Comparison of ENCODE assay signal across 13 mouse cellular contexts in genomic region chr3:108781884-108782270, GRCm38 (mm10). TPM values are rescaled to one million over a fixed set of nuclear protein-coding genes. Genes with fewer than 3 reads are reported as not detected.
A peak's percentile ranks its signal among the peaks of the same experiment; 100 is the strongest.
DNase-seq lines count a peak whose midpoint lies in the region; ATAC-seq and TF ChIP-seq lines count a peak whose summit lies in the region.
"Had no signal": no experiment of that assay in that cellular context is flagged by ENCODE, and none has a peak within 500 bp of the region (broad histone marks: within the 10 kb centered on the region; RNA-seq: fewer than 3 reads in every experiment).

No protein-coding gene starts in this region.

- H3K27ac ChIP-seq in heart, postnatal 0 days (ENCODE audit: low read depth), result no peak overlapping the region
- no peak overlapping the region for H3K27ac ChIP-seq in heart, embryonic 11.5 days (ENCODE audit: low read depth, low read length)
- H3K27ac ChIP-seq in midbrain, embryonic 16.5 days (ENCODE audit: low read length), result no peak overlapping the region
- no peak overlapping the region for H3K27ac ChIP-seq in midbrain, postnatal 0 days (ENCODE audit: low read depth, low read length)
- H3K27ac ChIP-seq in stomach, postnatal 0 days (replicated peaks), result 0 out of 2 replicates have a peak overlapping the region, but pooled peaks have one; percentile 59
- no peak overlapping the region for H3K27ac ChIP-seq in hindbrain, postnatal 0 days
- H3K27ac ChIP-seq: forebrain, embryonic 12.5 days had no signal

- peaks cover 12% of the 10 kb centered on the region for H3K9me3 ChIP-seq in heart, postnatal 0 days (replicated peaks; ENCODE audit: control insufficient read depth, low read length)
- 0 out of 2 replicates have a peak, but pooled peaks cover 5% of the 10 kb centered on the region for H3K9me3 ChIP-seq in heart, embryonic 11.5 days (replicated peaks; ENCODE audit: control insufficient read depth, low read length)
- H3K9me3 ChIP-seq in midbrain, embryonic 16.5 days (replicated peaks; ENCODE audit: control insufficient read depth, low read length, poor library complexity, severe bottlenecking), result 0 out of 2 replicates have a peak, but pooled peaks cover 3% of the 10 kb centered on the region
- H3K9me3 ChIP-seq in midbrain, postnatal 0 days (ENCODE audit: low read length), result no peaks in the 10 kb centered on the region
- H3K9me3 ChIP-seq in stomach, postnatal 0 days (ENCODE audit: control insufficient read depth, low read length), result 0 out of 2 replicates have a peak, but pooled peaks cover 2% of the 10 kb centered on the region
- H3K9me3 ChIP-seq in hindbrain, postnatal 0 days (ENCODE audit: low read length), result no peaks in the 10 kb centered on the region

- no peak for TF ChIP-seq CTCF in heart, postnatal 0 days (IDR thresholded peaks at IDR 0.05; ENCODE audit: low read depth)
- TF ChIP-seq CTCF in midbrain, postnatal 0 days (IDR thresholded peaks at IDR 0.05), result no peak
- no peak for TF ChIP-seq CTCF in stomach, postnatal 0 days (IDR thresholded peaks at IDR 0.05; ENCODE audit: low read depth)
- no peak for TF ChIP-seq CTCF in hindbrain, postnatal 0 days (IDR thresholded peaks at IDR 0.05; ENCODE audit: low read depth)

- no peak overlapping the region for H3K4me2 ChIP-seq in heart, postnatal 0 days (ENCODE audit: low read depth, low read length)
- H3K4me2 ChIP-seq in heart, embryonic 11.5 days, result no peak overlapping the region
- no peak overlapping the region for H3K4me2 ChIP-seq in midbrain, embryonic 16.5 days (ENCODE audit: low read length)
- no peak overlapping the region for H3K4me2 ChIP-seq in midbrain, postnatal 0 days (ENCODE audit: low read depth, low read length, poor library complexity, severe bottlenecking)
- H3K4me2 ChIP-seq in stomach, postnatal 0 days (replicated peaks; ENCODE audit: low read depth), result no peak overlapping the region
- no peak overlapping the region for H3K4me2 ChIP-seq in hindbrain, postnatal 0 days (ENCODE audit: low read depth, low read length)
- H3K4me2 ChIP-seq: forebrain, embryonic 12.5 days had no signal

- H3K4me3 ChIP-seq in heart, postnatal 0 days (ENCODE audit: low read depth, low read length), result no peak overlapping the region
- H3K4me3 ChIP-seq in heart, embryonic 11.5 days (ENCODE audit: low read depth, low read length), result no peak overlapping the region
- no peak overlapping the region for H3K4me3 ChIP-seq in midbrain, embryonic 16.5 days (ENCODE audit: low read depth, low read length)
- H3K4me3 ChIP-seq in midbrain, postnatal 0 days (ENCODE audit: low read depth, low read length), result no peak overlapping the region
- no peak overlapping the region for H3K4me3 ChIP-seq in stomach, postnatal 0 days (ENCODE audit: low read depth, low read length)
- H3K4me3 ChIP-seq in hindbrain, postnatal 0 days (ENCODE audit: low read length), result no peak overlapping the region
- H3K4me3 ChIP-seq: forebrain, embryonic 12.5 days; limb, embryonic 12.5 days had no signal

- no peaks in the 10 kb centered on the region for H3K27me3 ChIP-seq in heart, postnatal 0 days (ENCODE audit: control insufficient read depth, insufficient read depth, low read length)
- H3K27me3 ChIP-seq in heart, embryonic 11.5 days (ENCODE audit: control insufficient read depth, insufficient read depth, low read length), result no peaks in the 10 kb centered on the region
- H3K27me3 ChIP-seq in midbrain, embryonic 16.5 days (ENCODE audit: control insufficient read depth, insufficient read depth, low read depth, low read length), result no peaks in the 10 kb centered on the region
- H3K27me3 ChIP-seq in midbrain, postnatal 0 days (ENCODE audit: insufficient read depth, low read length), result no peaks in the 10 kb centered on the region
- no peaks in the 10 kb centered on the region for H3K27me3 ChIP-seq in stomach, postnatal 0 days (ENCODE audit: control insufficient read depth, insufficient read depth, low read length)
- no peaks in the 10 kb centered on the region for H3K27me3 ChIP-seq in hindbrain, postnatal 0 days (ENCODE audit: insufficient read depth, low read length)
- H3K27me3 ChIP-seq: forebrain, embryonic 12.5 days; limb, embryonic 12.5 days had no signal

- H3K36me3 ChIP-seq in heart, postnatal 0 days (replicated peaks; ENCODE audit: control insufficient read depth, insufficient read depth, low read length), result no peaks in the 10 kb centered on the region
- no peaks in the 10 kb centered on the region for H3K36me3 ChIP-seq in heart, embryonic 11.5 days (ENCODE audit: control insufficient read depth, insufficient read depth, low read length)
- H3K36me3 ChIP-seq in midbrain, embryonic 16.5 days (ENCODE audit: control insufficient read depth, insufficient read depth, low read length), result no peaks in the 10 kb centered on the region
- no peaks in the 10 kb centered on the region for H3K36me3 ChIP-seq in midbrain, postnatal 0 days (ENCODE audit: insufficient read depth, low read length)
- H3K36me3 ChIP-seq in stomach, postnatal 0 days (ENCODE audit: control insufficient read depth, insufficient read depth, low read length), result no peaks in the 10 kb centered on the region
- no peaks in the 10 kb centered on the region for H3K36me3 ChIP-seq in hindbrain, postnatal 0 days (ENCODE audit: insufficient read depth, low read length)
- H3K36me3 ChIP-seq: forebrain, embryonic 12.5 days; limb, embryonic 12.5 days had no signal

- ATAC-seq in frontal cortex, adult (ENCODE audit: low TSS enrichment), result 0 out of 2 replicates have a peak, but pooled peaks have one; percentile 11
- no peak for ATAC-seq in heart, postnatal 0 days (ENCODE audit: insufficient read depth, low read depth)
- ATAC-seq in heart, embryonic 11.5 days (replicated peaks; ENCODE audit: insufficient number of reproducible peaks, low FRiP score, low TSS enrichment), result no peak
- ATAC-seq in midbrain, embryonic 16.5 days, result 0 out of 2 replicates have a peak, but pooled peaks have one; percentile 32
- no peak for ATAC-seq in midbrain, postnatal 0 days (ENCODE audit: low FRiP score)
- ATAC-seq in stomach, postnatal 0 days (ENCODE audit: low FRiP score, low TSS enrichment), result peak; percentile 27; the same call in 1 of the 2 replicates
- no peak for ATAC-seq in hindbrain, postnatal 0 days

- no peak overlapping the region for H3K9ac ChIP-seq in heart, postnatal 0 days (replicated peaks; ENCODE audit: low read depth, low read length)
- no peak overlapping the region for H3K9ac ChIP-seq in heart, embryonic 11.5 days (ENCODE audit: low read depth, low read length)
- no peak overlapping the region for H3K9ac ChIP-seq in midbrain, embryonic 16.5 days (ENCODE audit: low read depth, low read length)
- H3K9ac ChIP-seq in midbrain, postnatal 0 days (replicated peaks; ENCODE audit: low read length, poor library complexity, severe bottlenecking), result no peak overlapping the region
- no peak overlapping the region for H3K9ac ChIP-seq in stomach, postnatal 0 days (ENCODE audit: low read length)
- no peak overlapping the region for H3K9ac ChIP-seq in hindbrain, postnatal 0 days (replicated peaks; ENCODE audit: low read length)
- H3K9ac ChIP-seq: forebrain, embryonic 12.5 days; limb, embryonic 12.5 days had no signal

- WGBS in heart, postnatal 0 days, result 67% methylated on average over 5 of the region's 5 CpGs
- 71% methylated on average over 5 of the region's 5 CpGs for WGBS in heart, embryonic 11.5 days (ENCODE audit: insufficient replicate concordance)
- 77% methylated on average over 5 of the region's 5 CpGs for WGBS in midbrain, embryonic 16.5 days
- WGBS in midbrain, postnatal 0 days, result 69% methylated on average over 5 of the region's 5 CpGs
- 61% methylated on average over 5 of the region's 5 CpGs for WGBS in stomach, postnatal 0 days
- 65% methylated on average over 5 of the region's 5 CpGs for WGBS in hindbrain, postnatal 0 days

- no peak for TF ChIP-seq EP300 in heart, postnatal 0 days (IDR thresholded peaks at IDR 0.05; ENCODE audit: low read depth)
- no peak for TF ChIP-seq EP300 in stomach, postnatal 0 days (optimal IDR thresholded peaks at IDR 0.05)

- H3K4me1 ChIP-seq in heart, postnatal 0 days (ENCODE audit: control insufficient read depth, insufficient read depth), result no peaks in the 10 kb centered on the region
- peaks cover 9% of the 10 kb centered on the region for H3K4me1 ChIP-seq in heart, embryonic 11.5 days (ENCODE audit: control insufficient read depth, insufficient read depth, low read length)
- peaks cover 8% of the 10 kb centered on the region for H3K4me1 ChIP-seq in midbrain, embryonic 16.5 days (ENCODE audit: control insufficient read depth, insufficient read depth, low read length)
- no peaks in the 10 kb centered on the region for H3K4me1 ChIP-seq in midbrain, postnatal 0 days (ENCODE audit: insufficient read depth, low read length)
- peaks cover 4% of the 10 kb centered on the region for H3K4me1 ChIP-seq in stomach, postnatal 0 days (replicated peaks; ENCODE audit: control insufficient read depth, insufficient read depth)
- no peaks in the 10 kb centered on the region for H3K4me1 ChIP-seq in hindbrain, postnatal 0 days (ENCODE audit: insufficient read depth, low read length)

- DNase-seq in frontal cortex, adult 2 months (ENCODE audit: extremely low spot score in 1 of 2, low spot score in 1 of 2), result no peak
- peak; percentile 11 for DNase-seq in heart, postnatal 0 days (ENCODE audit: low spot score)
- no peak for DNase-seq in midbrain, postnatal 0 days (ENCODE audit: low spot score)
- no peak for DNase-seq in stomach, postnatal 0 days (ENCODE audit: low spot score)
- no peak for DNase-seq in hindbrain, postnatal 0 days (ENCODE audit: low spot score)
- DNase-seq: cerebellum, adult 9-11 months; kidney, postnatal 36 days had no signal

RNA-seq across cellular contexts. Expression of gene Aknad1, which starts 42.4 kb away (rescaled TPM):
- polyA plus RNA-seq in frontal cortex, adult 2 months (2012; rRNA removed), result 0.02 and 0.04 TPM in 2 replicates
- not detected in 2 replicates for total RNA-seq in heart, postnatal 0 days (2014; rRNA removed; ENCODE audit: low replicate concordance)
- polyA plus RNA-seq in heart, postnatal 0 days (2015; fragmentation: Nextera tagmentation; extraction: Ambion mirVana), result 0.05 TPM in 1 of 2 replicates, not detected in the other
- polyA plus RNA-seq in heart, embryonic 11.5 days (2014; fragmentation: Nextera tagmentation; extraction: Ambion mirVana), result not detected in 2 replicates
- polyA plus RNA-seq in midbrain, embryonic 16.5 days (2015; fragmentation: Nextera tagmentation; extraction: Ambion mirVana), result not detected in 2 replicates
- total RNA-seq in midbrain, postnatal 0 days (2014; rRNA removed), result not detected in 2 replicates
- not detected in 2 replicates for polyA plus RNA-seq in midbrain, postnatal 0 days (2015; fragmentation: Nextera tagmentation; extraction: Ambion mirVana)
- polyA plus RNA-seq in stomach, postnatal 0 days (2015; fragmentation: Nextera tagmentation; extraction: Ambion mirVana), result 0.30 and 0.85 TPM in 2 replicates
- not detected in 2 replicates for total RNA-seq in hindbrain, postnatal 0 days (2014; rRNA removed)
- not detected in 2 replicates for polyA plus RNA-seq in hindbrain, postnatal 0 days (2015; fragmentation: Nextera tagmentation; extraction: Ambion mirVana)
- total RNA-seq: granulocyte monocyte progenitor cell, adult 5-6 weeks had no signal
- polyA plus RNA-seq: forebrain, embryonic 12.5 days had no signal

RNA-seq across cellular contexts. Expression of gene Stxbp3, which starts 58.4 kb away (rescaled TPM):
- polyA plus RNA-seq in frontal cortex, adult 2 months (2012; rRNA removed), result 30.2 and 33.5 TPM in 2 replicates
- 12.8 and 28.1 TPM in 2 replicates for total RNA-seq in heart, postnatal 0 days (2014; rRNA removed; ENCODE audit: low replicate concordance)
- polyA plus RNA-seq in heart, postnatal 0 days (2015; fragmentation: Nextera tagmentation; extraction: Ambion mirVana), result 26.8 and 27.9 TPM in 2 replicates
- polyA plus RNA-seq in heart, embryonic 11.5 days (2014; fragmentation: Nextera tagmentation; extraction: Ambion mirVana), result 27.8 and 29.2 TPM in 2 replicates
- 16.2 and 16.9 TPM in 2 replicates for polyA plus RNA-seq in midbrain, embryonic 16.5 days (2015; fragmentation: Nextera tagmentation; extraction: Ambion mirVana)
- total RNA-seq in midbrain, postnatal 0 days (2014; rRNA removed), result 8.8 and 12.3 TPM in 2 replicates
- polyA plus RNA-seq in midbrain, postnatal 0 days (2015; fragmentation: Nextera tagmentation; extraction: Ambion mirVana), result 10.7 and 11.7 TPM in 2 replicates
- 38.6 and 39.3 TPM in 2 replicates for polyA plus RNA-seq in stomach, postnatal 0 days (2015; fragmentation: Nextera tagmentation; extraction: Ambion mirVana)
- total RNA-seq in hindbrain, postnatal 0 days (2014; rRNA removed), result 7.6 and 34.3 TPM in 2 replicates
- 13.4 and 17.1 TPM in 2 replicates for polyA plus RNA-seq in hindbrain, postnatal 0 days (2015; fragmentation: Nextera tagmentation; extraction: Ambion mirVana)

RNA-seq across cellular contexts. Expression of gene Gpsm2, which starts 59.8 kb away (rescaled TPM):
- polyA plus RNA-seq in frontal cortex, adult 2 months (2012; rRNA removed), result 12.7 and 13.7 TPM in 2 replicates
- total RNA-seq in heart, postnatal 0 days (2014; rRNA removed; ENCODE audit: low replicate concordance), result 8.7 and 15.8 TPM in 2 replicates
- 9.6 and 10.3 TPM in 2 replicates for polyA plus RNA-seq in heart, postnatal 0 days (2015; fragmentation: Nextera tagmentation; extraction: Ambion mirVana)
- 27.2 and 31.3 TPM in 2 replicates for polyA plus RNA-seq in heart, embryonic 11.5 days (2014; fragmentation: Nextera tagmentation; extraction: Ambion mirVana)
- polyA plus RNA-seq in midbrain, embryonic 16.5 days (2015; fragmentation: Nextera tagmentation; extraction: Ambion mirVana), result 16.6 and 19.4 TPM in 2 replicates
- total RNA-seq in midbrain, postnatal 0 days (2014; rRNA removed), result 8.6 and 10.6 TPM in 2 replicates
- 12.7 and 13.3 TPM in 2 replicates for polyA plus RNA-seq in midbrain, postnatal 0 days (2015; fragmentation: Nextera tagmentation; extraction: Ambion mirVana)
- polyA plus RNA-seq in stomach, postnatal 0 days (2015; fragmentation: Nextera tagmentation; extraction: Ambion mirVana), result 31.1 and 32.0 TPM in 2 replicates
- total RNA-seq in hindbrain, postnatal 0 days (2014; rRNA removed), result 12.9 and 13.5 TPM in 2 replicates
- 16.8 and 18.0 TPM in 2 replicates for polyA plus RNA-seq in hindbrain, postnatal 0 days (2015; fragmentation: Nextera tagmentation; extraction: Ambion mirVana)

Comparison
In these comparisons a context has a peak if more than half of its experiments do, and no peak if none do; other contexts are left out.
1. ATAC-seq: peak in frontal cortex, adult (single experiment), midbrain, embryonic 16.5 days (single experiment) and stomach, postnatal 0 days (single experiment); none in heart, postnatal 0 days (single experiment), heart, embryonic 11.5 days (single experiment), midbrain, postnatal 0 days (single experiment) and hindbrain, postnatal 0 days (single experiment).